Mouse (Mus musculus): ENCODE measurements around the gene Rab14. TPM values are rescaled to one million over a fixed set of nuclear protein-coding genes. Genes with fewer than 3 reads are reported as not detected.

The Rab14 gene
- 100 to 1,000 TPM; 187 to 226 TPM for total RNA-seq (2021)
- long read RNA-seq, experiment 1, full-length matches to known transcripts, result 183 of 206 reads
- long read RNA-seq, experiment 1, partial matches to known transcripts, result 3 of 206 reads
- long read RNA-seq, experiment 1, other reads (novel, unspliced or antisense), result 20 of 206 reads
- long read RNA-seq, experiment 2, full-length matches to known transcripts, result 288 of 347 reads
- long read RNA-seq, experiment 2, partial matches to known transcripts, result 20 of 347 reads
- long read RNA-seq, experiment 2, other reads (novel, unspliced or antisense), result 39 of 347 reads

DNA sequence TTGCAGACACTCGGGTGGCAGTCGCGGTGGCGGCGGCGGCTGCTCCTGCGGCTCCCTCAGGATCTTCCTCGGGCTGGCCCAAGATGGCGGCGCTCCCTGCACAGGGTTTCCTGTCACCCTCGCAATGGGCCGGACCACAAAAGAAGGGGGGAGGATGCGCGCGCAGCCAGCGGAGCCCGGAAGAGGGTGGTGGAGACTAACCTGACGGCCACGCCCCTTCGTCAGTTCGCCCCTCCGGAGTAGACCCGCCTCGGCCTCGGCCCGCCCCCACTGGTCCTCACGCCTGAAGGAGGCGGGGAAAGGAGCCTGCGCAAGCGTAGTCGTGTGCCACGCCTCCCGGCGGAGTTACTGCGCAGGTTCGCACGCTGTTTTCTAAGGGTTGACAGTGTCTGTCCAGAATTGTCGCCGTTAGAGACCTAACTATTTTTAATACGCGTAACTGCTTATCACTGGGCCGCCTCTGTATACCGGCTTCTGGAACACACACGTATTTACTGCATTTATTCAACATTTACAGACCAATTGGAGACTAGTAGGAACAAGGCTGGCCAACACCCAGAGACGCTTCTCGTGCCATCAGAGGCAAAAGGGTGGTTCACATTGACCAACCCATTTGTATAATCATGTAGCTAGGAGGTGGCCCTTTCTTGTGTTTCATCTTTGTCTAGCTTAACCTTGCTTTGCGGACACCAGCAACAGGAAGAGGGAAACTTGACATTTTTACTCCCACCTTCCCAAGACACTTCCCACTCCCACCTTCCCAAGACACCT is at the start of gene Rab14:
Rab14 (minus strand) TSS at position 223 of the 771 bp plus-strand sequence.
- DNase-seq (ENCODE audit: low spot score in 2 of 2), result peak; percentile 99

DNA sequence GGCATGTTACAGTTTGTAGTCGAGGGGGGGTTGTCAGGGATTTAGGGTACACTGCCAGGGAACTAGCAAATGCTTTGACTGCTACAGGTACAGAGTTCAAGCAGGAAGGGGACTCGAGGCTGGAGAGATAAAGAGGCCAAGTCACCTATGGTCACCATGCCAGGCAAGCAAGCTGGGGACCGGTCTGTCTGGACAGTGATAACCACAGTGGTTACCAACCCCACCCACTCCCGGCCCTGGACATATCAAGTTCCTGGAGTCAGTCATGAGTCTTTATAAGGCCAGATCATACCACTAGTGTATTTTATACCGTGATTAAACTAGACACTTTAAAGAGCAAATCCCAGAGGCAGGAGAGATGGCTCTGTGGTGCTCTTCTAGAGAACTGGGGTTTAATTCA is 46.8 kb upstream of the Rab14 start:
- DNase-seq (ENCODE audit: low spot score in 2 of 2), result no peak

DNA sequence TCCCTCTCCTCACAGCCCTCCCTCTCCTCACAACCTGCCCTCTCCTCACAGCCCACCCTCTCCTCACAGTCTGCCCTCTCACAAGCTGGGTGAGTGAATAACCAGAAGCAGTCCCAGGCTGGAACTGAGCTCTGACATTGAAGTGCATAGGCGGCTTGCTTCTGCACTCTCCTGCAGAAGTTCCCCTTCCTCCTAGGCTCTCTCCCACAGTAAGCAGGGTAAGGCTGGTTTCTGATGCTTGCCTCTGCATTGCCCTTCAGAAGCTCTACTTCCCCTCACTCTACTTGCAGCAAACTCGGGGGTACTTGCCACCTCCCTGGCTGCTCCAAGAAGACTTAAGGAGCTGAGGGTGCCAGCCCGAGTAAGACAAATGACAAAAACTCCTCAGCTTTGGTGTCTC is 43.3 kb upstream of the Rab14 start:
- DNase-seq (ENCODE audit: low spot score in 2 of 2), result no peak

DNA sequence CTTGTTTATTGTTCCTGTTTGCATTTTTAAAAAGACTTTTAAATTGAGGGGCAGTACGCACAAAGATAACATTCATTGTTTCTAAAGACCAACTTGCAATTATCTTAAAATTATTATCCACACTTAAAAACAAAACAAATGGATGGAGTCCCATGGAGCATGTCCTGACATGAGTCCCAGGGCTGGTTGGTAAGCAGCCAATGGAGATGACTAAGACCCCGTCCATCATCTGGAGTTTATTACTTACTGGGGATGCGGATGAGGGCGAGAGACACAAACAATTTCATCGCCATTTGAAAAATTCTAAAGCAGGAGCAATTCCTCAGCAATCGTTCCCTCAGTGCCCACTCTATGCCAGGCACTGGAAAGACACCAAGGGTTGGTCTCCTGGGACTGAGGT is 34.1 kb upstream of the Rab14 start:
- DNase-seq (ENCODE audit: low spot score in 2 of 2), result no peak

DNA sequence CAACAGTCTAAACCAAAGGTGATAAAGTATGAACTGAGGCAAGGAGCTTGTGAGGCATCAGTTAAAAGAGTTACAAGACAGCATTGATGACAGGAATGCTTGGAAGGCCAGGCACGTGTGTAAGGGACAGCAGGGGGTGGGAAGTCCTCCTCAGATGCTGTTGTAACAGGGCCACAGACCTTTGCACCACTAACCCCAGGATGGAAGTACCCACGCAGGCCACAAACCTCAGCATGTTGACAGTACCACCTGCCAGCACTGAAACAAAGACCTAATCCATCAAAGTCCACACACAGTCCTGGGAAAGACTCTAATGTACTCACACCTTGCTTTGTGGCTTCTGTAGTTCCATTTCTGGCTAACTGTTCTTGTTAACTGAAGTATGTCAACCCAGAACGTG is 33.0 kb upstream of the Rab14 start:
- no peak for DNase-seq (ENCODE audit: low spot score in 2 of 2)

DNA sequence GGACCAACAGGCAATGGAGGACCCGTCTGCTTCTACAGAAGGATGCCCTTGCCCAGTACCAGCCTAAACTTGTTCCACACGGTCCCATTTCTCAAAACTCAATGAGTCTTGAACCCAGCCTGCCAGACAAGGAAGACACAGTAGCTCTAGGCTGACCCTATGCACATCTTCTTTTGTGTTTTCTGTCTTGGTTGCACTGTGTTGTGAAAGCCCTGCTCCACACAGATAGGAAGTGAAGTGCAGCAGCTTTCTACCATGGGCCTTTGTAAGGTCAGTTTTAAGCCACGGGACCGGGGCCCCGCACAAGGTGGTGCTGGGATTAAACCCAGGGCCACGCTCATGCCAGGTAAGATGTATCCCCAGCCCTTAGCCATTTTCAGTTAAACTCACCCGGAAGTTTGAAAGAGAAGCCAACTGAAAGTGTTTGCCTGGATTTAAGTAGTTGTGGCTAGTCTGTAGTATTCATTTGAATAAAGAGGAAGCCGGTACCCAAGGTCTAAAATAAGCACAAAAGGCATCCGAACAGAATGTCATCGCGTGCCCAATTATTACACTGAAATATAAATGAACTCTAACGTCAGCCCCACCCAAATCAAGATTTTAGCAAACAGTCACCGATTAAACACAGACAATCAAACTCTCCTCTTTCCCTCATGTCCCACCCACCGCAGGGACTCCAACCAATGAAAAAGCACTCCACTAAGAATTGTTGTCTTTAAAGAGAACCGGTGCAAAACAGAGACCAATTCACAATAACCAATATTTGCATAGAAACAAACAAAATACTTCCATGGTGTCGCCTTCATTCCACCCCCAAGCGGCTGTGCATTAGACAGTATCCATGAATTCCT is 31.9 kb upstream of the Rab14 start:
- DNase-seq (ENCODE audit: low spot score in 2 of 2), result no peak

DNA sequence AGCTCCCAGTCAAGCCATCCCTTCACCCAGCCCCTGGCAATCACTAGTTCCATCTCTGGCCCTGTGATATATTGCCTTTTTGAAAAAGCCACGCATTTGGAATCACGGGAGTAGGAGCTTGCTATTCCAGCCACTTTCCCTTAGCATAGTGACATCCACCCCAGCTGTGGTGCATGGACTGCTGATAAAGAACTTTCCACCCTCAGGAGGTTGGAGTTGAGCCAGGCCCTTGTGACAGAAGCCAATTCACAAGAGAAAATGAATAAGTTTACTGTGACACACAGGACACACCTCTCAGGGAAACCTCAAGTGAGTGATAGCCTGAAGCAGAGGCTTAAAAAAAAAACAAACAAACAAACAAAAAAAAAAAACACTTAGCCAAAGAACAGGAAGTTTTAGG is 31.0 kb upstream of the Rab14 start:
- peak in 1 of 2 experiments; percentile 32 for DNase-seq (ENCODE audit: low spot score in 2 of 2)

DNA sequence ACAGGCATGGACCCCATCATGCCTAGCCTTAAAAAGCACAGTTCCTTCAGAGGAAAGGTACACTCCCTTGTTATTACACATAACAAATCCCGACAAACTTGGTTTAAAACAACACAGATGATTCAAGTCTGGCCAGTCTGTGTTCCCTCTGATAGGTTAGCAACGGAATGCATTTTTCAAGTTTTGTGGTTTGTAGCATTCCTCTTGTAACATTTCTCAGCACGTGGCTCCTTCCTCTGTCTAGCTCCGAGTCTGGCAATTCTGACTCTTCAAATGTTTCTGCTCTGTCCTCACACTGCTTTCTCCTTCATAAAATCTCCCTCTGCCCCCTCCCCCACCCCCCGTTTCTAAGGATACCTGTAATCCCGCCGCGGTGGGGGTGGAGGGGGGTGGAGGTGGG is 29.3 kb upstream of the Rab14 start:
- no peak for DNase-seq (ENCODE audit: low spot score in 2 of 2)

DNA sequence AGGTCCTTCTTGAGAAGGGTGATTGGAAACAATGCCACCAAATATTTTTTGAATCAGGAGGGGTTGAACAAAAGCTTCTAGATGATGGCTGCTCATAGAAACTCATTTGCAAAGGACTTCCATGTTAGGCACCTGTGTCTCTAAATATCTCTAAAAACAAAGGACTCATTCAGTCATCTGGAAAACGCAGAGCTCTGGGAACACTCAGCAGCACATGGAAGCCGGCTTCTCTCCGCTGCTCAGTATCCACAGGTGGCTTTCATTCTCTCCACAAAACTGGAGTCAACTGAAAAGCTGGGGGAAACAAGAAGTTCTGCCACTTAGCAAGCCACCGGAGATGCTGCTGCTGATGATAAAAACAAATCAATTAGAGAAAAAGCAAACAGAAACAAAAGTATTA is 27.2 kb upstream of the Rab14 start:
- DNase-seq (ENCODE audit: low spot score in 2 of 2), result no peak

DNA sequence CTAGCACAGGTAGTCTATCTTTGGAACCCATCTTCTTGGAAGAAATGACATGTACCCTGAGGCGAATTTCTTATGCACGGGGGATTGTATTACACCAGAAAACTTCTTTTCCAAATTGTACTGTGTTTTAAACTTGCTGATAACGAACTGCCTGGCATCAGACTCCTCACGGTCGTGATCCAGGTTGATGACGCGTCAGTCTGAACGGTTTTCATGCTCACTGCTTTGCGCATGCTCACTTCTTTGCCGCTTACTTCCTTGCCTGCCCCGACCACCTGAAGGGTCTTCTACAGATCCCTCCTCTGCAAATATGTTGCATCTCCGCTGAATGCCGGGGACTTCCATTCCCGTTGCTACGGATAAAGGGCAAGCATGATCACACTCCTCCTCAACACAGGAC is 23.4 kb upstream of the Rab14 start:
- DNase-seq (ENCODE audit: low spot score in 2 of 2), result no peak

DNA sequence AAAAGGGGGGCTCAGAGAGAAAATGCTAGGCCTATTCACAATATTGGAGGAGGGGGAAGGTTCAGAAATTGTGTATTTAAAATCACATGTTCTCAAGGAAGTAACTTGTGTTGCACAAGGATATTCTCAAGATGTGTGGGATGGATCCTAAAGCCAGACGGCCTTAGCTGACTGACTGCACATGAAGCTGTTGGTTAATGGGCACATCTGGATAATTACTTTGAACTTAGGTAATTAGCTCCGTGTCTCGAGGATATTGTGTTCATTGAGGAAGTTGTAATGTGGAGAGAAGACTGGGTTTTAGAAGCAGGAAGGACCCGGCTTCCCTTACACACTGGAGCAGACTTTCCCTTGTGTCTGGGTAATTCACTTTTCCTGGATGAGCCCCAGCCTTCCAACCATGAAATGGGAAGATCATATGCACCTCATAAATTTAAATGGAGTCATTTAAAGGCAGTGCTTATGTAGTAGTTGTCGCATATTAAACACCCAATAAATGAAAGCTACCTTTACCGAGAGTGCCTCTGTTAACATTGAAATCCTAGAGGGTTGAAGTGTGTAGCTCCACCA is 22.0 kb upstream of the Rab14 start:
- DNase-seq (ENCODE audit: low spot score in 2 of 2), result no peak

DNA sequence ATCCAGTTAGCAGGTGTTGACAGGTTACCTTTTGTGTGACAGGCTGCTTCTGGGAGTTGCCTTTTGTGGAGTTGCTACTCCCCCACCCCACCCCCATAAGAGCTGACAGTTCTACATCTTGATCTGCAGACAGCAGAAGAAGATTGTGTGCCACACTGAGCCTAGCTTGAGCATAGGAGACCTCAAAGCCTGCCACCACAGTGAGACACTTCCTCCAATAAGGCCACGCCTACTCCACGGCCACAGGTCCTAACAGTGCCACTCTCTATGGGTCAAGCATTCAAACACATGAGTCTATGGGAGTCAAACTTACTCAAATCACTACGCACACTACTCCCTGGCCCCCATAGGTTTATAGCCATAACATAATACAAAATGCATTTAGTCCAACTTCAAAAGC is 17.8 kb upstream of the Rab14 start:
- DNase-seq (ENCODE audit: low spot score in 2 of 2), result no peak

DNA sequence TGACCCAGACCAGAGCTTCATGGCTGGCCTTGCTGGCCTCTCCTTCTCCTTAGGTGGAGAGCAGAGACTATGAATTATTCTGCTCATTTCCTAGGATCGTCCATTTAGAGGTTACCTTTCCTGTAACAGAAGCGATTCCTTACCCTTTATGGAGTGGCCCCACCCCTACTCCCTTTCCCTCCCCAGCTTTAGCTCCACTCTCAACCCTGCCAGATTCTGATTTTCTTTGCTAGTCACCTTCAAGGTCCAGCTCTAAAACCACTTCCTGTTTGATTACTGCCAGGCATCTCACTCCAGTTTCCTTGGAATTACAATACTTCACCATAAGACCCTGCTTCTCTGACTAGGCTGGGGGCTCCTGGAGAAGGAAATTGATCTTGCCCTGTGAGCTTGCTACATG is 15.8 kb upstream of the Rab14 start:
- peak in 1 of 2 experiments; percentile 1 for DNase-seq (ENCODE audit: low spot score in 2 of 2)

DNA sequence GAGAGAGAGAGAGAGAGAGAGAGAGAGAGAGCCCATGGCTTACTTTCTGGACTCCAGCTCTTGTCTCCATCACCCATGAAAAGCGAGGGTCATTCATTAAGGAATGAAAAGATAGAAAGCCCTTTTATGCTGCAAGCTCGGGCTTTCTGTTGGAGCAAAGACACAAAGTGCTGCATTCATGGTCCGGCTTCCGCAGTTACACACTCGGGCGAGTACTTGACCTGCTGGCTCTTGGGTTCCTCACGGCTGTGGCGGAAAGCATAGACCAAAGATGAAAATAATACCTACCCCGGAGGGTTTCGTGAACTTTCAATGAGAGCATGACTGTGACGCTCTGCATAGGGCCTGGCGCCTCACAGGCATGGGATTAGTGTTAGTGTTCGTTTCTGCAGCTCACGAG is 14.4 kb upstream of the Rab14 start:
- peak in 1 of 2 experiments; percentile 14 for DNase-seq (ENCODE audit: low spot score in 2 of 2)

DNA sequence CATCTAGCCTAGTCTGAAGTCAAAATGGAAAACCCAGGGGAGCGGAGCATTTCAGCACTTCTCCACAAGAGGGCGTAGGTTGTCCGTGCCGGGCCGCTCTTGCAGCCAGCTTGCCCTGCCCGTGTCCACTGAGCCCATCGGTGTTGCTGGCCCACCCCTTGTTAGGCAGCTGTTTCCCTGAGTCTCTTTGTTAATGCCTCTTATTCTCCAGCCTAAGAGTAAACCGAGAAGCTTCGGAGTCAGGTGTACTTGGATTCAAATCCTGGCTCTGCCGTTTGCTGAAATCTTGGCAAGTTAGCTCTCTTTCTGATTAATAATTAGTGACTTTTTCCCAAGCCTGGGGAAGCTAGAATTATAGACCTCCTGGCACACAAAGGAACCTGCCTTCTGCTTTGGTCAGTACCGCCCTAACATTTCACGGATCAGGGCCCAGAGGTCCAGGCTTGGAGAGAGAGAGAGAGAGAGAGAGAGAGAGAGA is 14.0 kb upstream of the Rab14 start:
- DNase-seq (ENCODE audit: low spot score in 2 of 2), result peak; percentile 84 to 88

DNA sequence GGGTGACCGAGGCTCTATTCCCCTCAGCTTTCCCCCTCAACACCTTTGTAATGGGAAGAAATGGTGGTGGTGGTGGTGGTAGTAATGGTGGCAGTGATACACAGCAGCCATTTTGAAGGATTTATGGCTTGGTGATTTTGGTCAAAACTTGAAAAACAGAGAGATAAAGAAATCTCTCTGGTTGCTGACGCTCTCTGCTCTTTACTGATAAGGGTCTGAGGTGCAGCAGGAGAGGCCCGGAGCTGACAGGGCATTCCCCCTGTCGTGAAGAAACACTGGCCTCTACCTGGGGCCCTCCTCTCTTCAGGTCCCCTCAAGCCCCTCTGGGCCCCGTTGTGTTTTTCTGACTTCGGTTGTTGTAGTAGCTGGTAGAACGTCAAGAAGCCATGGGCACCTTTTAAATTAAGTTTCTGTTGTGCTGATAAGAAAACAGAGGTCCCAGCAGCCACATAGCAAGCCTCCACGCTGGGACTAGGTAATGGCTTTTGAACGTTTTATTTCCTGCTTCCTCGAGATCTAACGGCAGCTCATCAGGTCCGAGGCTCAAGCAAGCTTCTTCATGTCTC is 12.5 kb upstream of the Rab14 start:
- peak in 1 of 2 experiments; percentile 8 for DNase-seq (ENCODE audit: low spot score in 2 of 2)

DNA sequence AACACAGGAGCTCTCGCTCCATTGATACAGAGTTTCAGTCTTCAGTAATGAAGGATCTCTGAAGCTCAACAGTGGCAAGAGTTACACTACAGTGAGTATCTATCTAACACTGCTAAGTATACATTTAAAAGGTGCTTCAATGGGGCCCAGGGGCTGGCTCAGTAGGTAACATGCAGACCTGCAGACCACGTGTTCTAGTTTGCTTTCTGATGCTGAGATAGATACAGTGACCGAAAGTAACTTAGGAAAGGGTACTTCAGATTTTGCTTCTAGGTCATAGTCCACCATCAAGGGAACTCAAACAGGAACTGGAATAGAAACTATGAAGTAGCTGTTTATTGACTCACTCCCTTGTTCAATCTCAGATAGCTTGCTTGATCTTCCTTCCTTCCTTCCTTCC is 10.8 kb upstream of the Rab14 start:
- DNase-seq (ENCODE audit: low spot score in 2 of 2), result peak in 1 of 2 experiments; percentile 1

DNA sequence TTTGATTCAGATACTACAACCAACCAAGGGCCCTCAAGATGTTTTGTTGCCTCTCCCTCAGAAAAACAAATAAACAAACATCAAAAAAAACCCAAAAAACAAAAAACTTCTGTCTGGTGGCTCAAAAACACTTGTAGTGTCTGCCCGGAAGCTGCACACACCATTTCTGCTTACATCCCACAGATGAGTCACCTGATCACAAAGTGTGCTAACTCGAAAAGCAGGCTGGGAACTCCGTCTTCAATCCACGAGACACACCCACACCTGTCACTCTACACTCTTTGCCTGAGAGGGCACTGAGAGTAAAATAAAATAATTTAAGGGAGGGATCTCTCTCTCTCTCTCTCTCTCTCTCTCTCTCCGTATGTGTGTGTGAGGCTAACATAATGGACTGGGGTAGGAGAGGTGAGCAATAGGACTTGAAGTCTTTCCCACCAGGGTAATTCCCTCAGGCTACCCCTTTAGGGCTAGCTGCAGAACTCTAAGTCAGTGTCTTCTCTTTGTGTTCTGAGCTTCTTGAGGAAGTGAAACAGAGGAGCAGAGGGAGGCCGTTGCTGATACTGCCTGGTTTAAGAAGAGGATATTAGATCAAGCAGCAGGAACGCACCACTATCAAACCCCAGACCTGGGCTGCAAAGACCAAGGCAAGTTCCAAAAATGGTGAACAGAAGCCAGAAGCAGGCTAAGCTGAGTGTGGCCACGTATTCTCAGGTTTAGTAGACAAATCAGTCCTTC is 8.2 kb upstream of the Rab14 start:
- no peak for DNase-seq (ENCODE audit: low spot score in 2 of 2)

DNA sequence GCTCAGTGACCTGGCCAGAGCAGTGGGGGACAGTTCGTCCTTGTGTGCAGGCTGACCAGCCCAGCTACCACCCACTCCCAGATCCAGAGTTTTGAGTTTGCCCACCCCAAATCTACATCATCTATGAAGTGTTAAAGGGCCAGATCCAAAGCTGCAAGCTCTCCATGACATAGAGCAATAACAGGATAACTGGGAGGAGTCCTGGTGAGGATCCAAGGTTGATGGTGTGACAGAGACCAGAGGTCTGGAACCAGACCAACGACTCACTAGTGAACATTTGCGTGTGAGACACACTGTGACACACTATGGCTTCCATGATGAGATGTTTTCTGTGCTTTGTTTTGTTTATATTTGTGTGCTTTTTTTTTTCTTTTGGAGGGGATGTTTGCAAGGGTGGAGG is 7.1 kb upstream of the Rab14 start:
- no peak for DNase-seq (ENCODE audit: low spot score in 2 of 2)

DNA sequence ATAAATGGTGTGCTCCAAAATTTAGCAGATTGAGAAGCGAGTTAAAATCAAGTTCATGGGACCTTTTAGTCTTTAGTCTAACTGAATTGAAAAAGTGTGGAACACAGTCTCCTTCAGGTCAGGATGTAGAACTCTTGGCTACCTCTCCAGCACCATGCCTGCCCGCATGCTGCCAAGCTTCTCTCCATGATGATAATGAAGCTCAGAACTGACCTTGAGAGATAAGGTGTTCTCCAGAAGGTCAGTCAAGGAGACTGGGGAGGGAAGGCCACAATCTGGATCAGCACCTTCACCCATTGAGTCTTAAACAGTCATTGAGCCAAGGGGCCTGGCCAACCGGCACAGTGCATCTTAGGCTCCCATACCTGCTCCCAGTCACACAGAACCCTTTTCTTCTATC is 5.8 kb upstream of the Rab14 start:
- DNase-seq (ENCODE audit: low spot score in 2 of 2), result no peak
